Mouse (Mus musculus): ENCODE results near the gene Apba1.
A peak's percentile ranks its signal among the peaks of the same experiment; 100 is the strongest.

Apba1 gene

GRCm38 (mm10) chr19:23930826-23931225 is 172.1 kb downstream of the Apba1 start:
- DNase-seq (ENCODE audit: low spot score), result no peak

DNA sequence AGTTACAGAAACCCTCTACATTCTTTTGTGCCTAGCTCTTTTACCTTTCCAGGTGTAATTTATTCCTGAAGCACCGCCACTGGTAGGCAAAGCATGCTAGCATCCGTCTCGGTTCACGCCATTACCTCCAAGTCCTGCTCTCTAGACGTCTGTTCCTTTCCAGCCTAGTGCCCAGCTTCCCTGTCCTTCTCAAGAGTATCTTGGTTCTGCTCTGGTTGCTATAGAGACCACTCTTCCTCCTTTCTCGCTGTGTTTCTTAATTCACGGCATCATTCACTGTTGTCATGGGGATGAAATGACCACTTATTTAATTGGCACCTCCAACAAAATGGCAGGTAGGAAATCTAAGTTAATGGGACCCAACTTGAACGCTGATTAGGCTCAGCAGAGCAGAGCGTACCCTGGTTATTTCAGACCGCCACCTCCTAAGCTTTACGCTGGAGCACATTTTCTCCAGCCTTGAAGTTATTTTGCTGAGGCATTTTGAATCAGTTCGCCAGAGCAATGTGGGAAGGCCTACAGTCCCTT is 182.8 kb downstream of the Apba1 start:
- DNase-seq (ENCODE audit: low spot score), result no peak

DNA sequence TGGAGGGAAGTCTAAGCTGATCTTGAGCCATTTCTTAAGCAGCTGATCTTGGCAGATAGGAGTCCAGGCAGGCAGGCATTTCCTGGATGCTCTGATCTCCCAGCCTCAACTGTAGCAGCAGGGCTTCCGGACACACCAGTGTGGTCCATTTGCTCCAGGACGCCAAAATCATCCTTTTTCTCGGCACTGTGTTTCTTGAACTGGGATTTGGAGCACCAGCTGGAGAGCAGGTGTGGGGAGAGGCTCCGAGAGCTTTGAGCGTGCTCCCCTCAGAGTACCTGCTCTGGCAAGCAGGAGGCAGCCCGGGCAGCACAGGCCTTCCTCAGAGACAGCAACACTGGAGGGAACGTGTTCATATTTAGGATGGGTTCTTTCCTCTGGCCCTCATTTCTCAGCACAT is 184.2 kb downstream of the Apba1 start:
- no peak for DNase-seq (ENCODE audit: low spot score)

GRCm38 (mm10) chr19:23946026-23946685 is 187.5 kb downstream of the Apba1 start:
- no peak for DNase-seq (ENCODE audit: low spot score)

DNA sequence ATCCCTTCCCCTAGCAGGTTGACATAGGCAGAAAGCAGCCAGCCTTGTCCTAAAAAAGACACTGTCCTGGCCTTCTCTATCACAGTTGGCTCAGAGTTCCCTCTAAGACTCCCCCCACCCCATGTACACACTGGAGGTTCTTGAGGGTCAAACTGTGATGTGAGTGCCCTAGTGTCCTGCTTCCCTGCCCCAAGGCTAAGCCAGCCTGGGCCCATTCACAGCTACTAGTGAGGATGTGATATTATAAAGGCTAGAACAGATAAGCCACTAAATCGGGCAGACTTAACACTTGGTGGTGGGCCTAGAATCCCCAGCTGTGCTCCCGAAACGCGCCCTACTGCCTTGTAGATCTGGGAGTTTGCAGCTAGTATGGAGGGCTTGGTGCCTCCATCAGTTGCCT is 188.1 kb downstream of the Apba1 start:
- DNase-seq (ENCODE audit: low spot score), result no peak

- no peak for DNase-seq (ENCODE audit: low spot score)
These were observed 189.2 kb downstream of the Apba1 start for GRCm38 (mm10) chr19:23947871-23948270.

- DNase-seq (ENCODE audit: low spot score), result no peak
These were observed 189.8 kb downstream of the Apba1 start for GRCm38 (mm10) chr19:23948301-23949000.

GRCm38 (mm10) chr19:23955461-23955860 is 196.8 kb downstream of the Apba1 start:
- DNase-seq (ENCODE audit: low spot score), result no peak

- no peak for DNase-seq (ENCODE audit: low spot score)
These were observed 197.8 kb downstream of the Apba1 start for GRCm38 (mm10) chr19:23956299-23956975.

- DNase-seq (ENCODE audit: low spot score), result no peak
These were observed 198.9 kb downstream of the Apba1 start for GRCm38 (mm10) chr19:23957563-23957962.

DNA sequence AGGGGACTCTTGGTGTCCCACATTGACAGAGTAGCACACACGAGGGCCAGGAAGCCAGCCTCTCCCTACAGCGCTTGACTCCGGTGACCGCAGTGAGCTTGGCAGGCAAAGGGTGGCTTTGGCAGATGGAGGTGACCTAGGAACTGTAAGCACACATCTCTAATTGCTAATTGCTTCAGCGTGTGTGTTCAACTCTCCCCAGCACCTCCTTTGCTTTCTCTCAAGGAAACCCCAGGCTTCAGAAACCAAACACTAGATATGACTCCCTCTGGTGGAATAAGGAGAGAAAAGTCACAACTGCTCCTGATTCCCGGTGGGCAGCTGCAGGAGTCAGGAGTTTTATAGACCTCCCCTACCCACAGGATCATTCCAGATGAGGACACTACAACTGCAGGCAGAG is 200.2 kb downstream of the Apba1 start:
- no peak for DNase-seq (ENCODE audit: low spot score)

- DNase-seq (ENCODE audit: low spot score), result peak; percentile 44
These were observed 201.2 kb downstream of the Apba1 start for GRCm38 (mm10) chr19:23959870-23960269.

DNA sequence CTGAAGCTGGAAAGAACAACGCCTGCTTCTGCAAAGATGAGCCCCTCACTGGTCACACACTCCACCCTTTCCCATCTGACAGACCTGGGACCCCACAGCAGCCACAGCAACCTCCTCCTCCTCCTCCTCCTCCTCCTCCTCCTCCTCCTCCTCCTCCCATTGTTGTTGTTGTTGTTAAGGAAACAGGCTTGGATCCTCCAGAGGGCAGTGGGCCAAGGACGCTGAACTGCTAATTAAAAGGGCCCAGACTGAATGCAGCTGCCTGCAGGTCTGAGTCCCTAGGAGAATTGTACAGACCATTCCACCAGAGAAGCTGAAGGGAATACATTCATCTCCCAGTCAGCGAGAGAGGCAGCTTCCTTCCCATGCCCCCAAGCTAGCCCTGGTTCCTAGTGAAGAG is 201.6 kb downstream of the Apba1 start:
- peak; percentile 42 for DNase-seq (ENCODE audit: low spot score)

GRCm38 (mm10) chr19:23960831-23961447 is 202.3 kb downstream of the Apba1 start:
- DNase-seq (ENCODE audit: low spot score), result no peak

DNA sequence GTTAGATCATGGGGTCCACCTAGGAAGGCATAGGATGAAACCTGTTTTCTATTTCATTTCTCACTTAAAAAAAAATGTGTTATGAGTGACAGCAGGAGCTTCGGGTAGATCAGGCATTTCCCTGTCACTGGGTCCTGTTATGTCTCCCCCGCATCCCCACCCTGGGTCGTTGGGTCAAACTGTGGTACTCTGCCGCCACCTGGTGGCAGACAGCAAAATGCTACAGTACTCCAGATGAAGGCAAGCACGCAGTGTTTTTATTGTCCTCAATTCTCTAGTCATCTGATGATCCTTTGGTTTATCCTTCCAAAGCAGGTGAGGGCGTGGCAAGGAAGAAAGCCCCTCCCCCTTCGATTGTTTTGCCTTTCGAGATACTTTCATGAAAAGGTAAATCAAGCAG is 202.8 kb downstream of the Apba1 start:
- peak; percentile 50 for DNase-seq (ENCODE audit: low spot score)

DNA sequence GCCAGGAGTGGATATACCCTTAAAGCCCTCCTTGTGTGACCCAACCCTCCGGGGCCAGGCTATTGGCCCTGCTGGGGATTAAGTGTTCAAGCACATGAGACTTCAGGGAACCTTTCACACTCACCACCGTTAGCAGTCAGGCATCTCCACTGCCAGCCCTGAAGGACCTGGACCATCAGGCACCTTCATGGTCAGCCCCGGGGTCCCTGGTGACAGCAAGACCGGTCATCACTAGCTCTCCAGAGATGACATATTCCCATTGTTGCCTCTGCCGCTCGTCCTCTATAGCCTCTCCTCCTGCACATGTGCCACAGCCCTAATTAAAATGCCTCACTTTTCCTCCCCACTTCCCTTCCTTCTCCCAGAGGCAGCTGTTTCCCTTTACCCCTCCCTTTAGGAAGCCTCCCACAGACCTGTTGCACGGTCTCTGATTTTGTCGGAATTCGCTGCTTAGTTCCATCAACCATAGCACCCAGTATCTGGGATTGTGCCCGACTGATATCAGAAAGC is 205.8 kb downstream of the Apba1 start:
- no peak for DNase-seq (ENCODE audit: low spot score)

DNA sequence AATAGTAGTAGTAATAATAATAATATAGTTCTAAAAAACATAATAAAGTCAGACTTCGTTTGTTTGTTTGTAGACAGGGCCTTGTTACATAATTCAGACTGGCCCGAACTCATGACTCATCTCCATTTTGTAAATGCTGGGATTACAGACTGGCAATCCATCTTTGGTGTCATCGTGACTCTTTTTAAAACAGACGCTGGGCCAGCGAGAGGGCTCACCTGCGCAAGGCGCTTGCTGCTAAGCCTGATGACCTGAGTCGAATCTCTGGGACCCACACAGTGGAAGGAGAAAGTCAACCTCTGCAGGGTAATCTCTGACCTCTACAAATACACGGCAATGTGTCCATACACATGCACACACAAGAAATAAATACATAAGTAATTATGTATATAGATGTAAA is 207.7 kb downstream of the Apba1 start:
- no peak for DNase-seq (ENCODE audit: low spot score)

GRCm38 (mm10) chr19:23967156-23967555 is 208.5 kb downstream of the Apba1 start:
- peak; percentile 84 for DNase-seq (ENCODE audit: low spot score)

DNA sequence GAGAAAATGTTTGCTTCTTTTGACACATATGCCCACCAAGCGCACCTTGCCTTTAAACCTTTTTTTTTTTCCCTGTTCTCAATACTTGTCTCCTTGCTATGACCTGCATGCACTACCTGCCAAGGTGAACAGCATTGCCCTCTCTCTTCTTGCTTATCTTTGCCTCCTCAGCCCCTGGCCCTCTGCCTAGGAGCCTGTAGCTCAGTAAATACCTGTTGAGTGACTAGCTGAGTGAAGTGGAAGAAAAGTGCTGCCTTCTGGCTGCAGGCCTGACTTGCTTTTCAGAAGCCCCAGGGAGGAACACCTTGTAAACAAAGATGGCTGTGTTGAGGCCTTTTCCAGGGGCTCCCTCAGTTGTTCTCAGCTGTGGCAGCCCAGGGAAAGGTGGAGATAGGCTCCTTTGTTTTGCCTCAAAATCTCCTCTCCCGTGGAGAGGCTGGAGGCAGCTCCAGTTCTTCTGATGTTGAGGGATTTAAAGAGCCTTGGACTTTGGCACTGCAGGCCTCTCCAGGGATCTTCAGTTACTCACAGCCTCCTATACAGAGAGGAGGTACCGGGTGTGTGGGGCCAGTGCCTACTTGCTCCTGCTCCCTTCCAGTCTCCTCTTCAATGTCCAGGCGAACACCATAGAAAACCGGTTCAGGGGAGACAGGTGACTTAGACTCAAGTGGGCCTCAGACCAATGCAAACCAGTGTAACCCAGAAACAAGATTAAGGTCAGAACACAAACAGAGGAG is 209.6 kb downstream of the Apba1 start:
- DNase-seq (ENCODE audit: low spot score), result no peak

- DNase-seq (ENCODE audit: low spot score), result no peak
These were observed 210.2 kb downstream of the Apba1 start for GRCm38 (mm10) chr19:23968862-23969225.

- no peak for DNase-seq (ENCODE audit: low spot score)
These were observed 211.7 kb downstream of the Apba1 start for GRCm38 (mm10) chr19:23970374-23970773.

DNA sequence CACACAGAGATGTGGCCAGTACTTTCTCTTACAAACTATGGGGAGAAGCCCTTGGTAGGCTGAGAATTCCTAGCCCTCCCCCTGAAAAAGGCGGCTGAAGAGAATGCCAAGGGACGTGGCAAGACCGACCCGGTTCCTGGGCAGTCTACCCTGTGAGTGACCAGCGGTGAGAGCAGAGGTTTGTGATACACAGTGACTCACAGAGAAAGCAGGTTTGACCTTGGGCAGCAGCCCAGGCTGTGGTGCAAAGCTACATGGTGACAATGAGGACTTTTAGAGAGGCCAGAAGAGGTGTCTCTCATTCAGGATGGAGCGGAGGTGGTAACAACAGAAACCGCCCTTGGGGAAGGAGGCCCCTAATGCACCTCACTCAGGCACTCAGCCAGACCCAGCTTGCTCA is 212.7 kb downstream of the Apba1 start:
- DNase-seq (ENCODE audit: low spot score), result no peak

Data from ovary, adult 18-20 months (tissue).